Mouse (Mus musculus) myocyte (in vitro differentiated cells): Measurements from ENCODE around the gene Dhh.

Experiments used
- E2F4 ChIP-seq: IDR thresholded peaks from one replicate; pipeline ENCODE4 v1.6.1; 2011; ENCODE audit warnings: mild to moderate bottlenecking, control low read depth, moderate library complexity; ENCODE audit not compliant: insufficient read depth
- MYOD1 ChIP-seq, 3 experiments: IDR thresholded peaks; one replicate each; pipeline ENCODE4 v1.6.1; 2011; ENCODE audit warnings: control low read depth in 2 of 3, low read depth in 2 of 3, mild to moderate bottlenecking in 2 of 3, moderate library complexity in 1 of 3; ENCODE audit not compliant: insufficient read length in 2 of 3, control insufficient read depth in 1 of 3
- MYOG ChIP-seq, 3 experiments: IDR thresholded peaks; one replicate each; pipeline ENCODE4 v1.6.1; 2011; ENCODE audit warnings: control low read depth in 2 of 3, low read depth in 2 of 3, mild to moderate bottlenecking in 2 of 3; ENCODE audit not compliant: insufficient read length in 2 of 3, control insufficient read depth in 1 of 3, insufficient read depth in 1 of 3
- POLR2A ChIP-seq: IDR thresholded peaks from one replicate; pipeline ENCODE4 v1.6.1; 2011; ENCODE audit warnings: low read depth, mild to moderate bottlenecking, control low read depth, moderate library complexity; ENCODE audit not compliant: insufficient read length
- POLR2AphosphoS2 ChIP-seq: IDR thresholded peaks from one replicate; pipeline ENCODE4 v1.6.1; 2011; ENCODE audit warnings: low read depth, control low read depth; ENCODE audit not compliant: insufficient read length
- SRF ChIP-seq: IDR thresholded peaks from one replicate; pipeline ENCODE4 v1.6.1; 2011; ENCODE audit warnings: low read depth; ENCODE audit not compliant: control insufficient read depth, insufficient read length
- TCF12 ChIP-seq: IDR thresholded peaks from one replicate; pipeline ENCODE4 v1.6.1; 2011; ENCODE audit warnings: mild to moderate bottlenecking, control low read depth; ENCODE audit not compliant: poor library complexity, insufficient read depth, severe bottlenecking
- USF1 ChIP-seq: IDR thresholded peaks from one replicate; pipeline ENCODE4 v1.6.1; 2011; ENCODE audit warnings: low read depth, mild to moderate bottlenecking, control low read depth, moderate library complexity

DNA sequence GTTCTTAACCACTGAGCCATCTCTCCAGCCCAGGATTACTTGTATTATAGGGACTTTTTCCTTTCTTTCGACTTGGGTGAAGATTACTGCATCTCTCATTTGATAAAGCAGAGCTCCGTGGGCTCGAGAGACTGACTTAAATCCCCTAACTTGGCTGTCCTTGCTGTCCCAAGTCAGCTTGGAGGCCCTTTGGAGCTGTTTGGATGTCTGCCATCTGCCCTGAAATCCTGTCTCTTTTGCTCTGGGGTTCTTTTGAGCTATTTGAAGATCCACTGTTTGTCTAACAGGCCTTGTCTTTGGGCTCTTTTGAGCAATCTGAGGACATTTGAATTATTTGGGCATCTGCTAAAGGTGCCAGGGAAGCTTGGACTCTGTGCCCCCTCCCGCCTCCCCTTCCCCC, 43.7 kb upstream of the Dhh start:
- no peak for TF ChIP-seq POLR2A
- TF ChIP-seq USF1, result no peak
- no peak for TF ChIP-seq E2F4
- TF ChIP-seq SRF, result no peak
- TF ChIP-seq MYOG (IDR thresholded peaks at IDR 0.05; ENCODE audit: control insufficient read depth in 1 of 3, insufficient read depth in 1 of 3, insufficient read length in 2 of 3, low read depth in 2 of 3), result no peak
- no peak for TF ChIP-seq POLR2AphosphoS2
- no peak for TF ChIP-seq MYOD1 (IDR thresholded peaks at IDR 0.05; ENCODE audit: control insufficient read depth in 1 of 3, insufficient read length in 2 of 3, low read depth in 2 of 3)
- no peak for TF ChIP-seq TCF12
